Mouse (Mus musculus) Patski (cell line): ENCODE results near the gene Polr2j. TPM values are rescaled to one million over a fixed set of nuclear protein-coding genes. Genes with fewer than 3 reads are reported as not detected.
A peak's percentile ranks its signal among the peaks of the same experiment; 100 is the strongest.

Experiments
- ATAC-seq: fragments of 100-300 bp; one replicate; pipeline ENCODE4 v1.8.0; 2021
- CTCF ChIA-PET: fragments of 350-600 bp; sonication (Branson Sonifier 250); formaldehyde crosslinking; loops from one replicate; lab custom pipeline; 2022; ENCODE audit warnings: inconsistent platforms; lab: Charles Lee
- POLR2A ChIA-PET: fragments of 350-600 bp; sonication (Branson Sonifier 250); formaldehyde crosslinking; loops from one replicate; lab custom pipeline; 2022; ENCODE audit warnings: antibody characterized with exemption, inconsistent platforms; lab: Charles Lee
- DNase-seq: peaks from one replicate; pipeline ENCODE4 v3.0.0-alpha.2; 2011; ENCODE audit warnings: low read depth, low spot score
- H3K27me3 ChIP-seq: fragments of 371-371 bp; one replicate; pipeline ENCODE4 v1.5.1; 2021
- CTCF ChIP-seq: fragments of 100-300 bp; IDR thresholded peaks from one replicate; pipeline ENCODE4 v1.5.1; 2021
- in situ Hi-C: fragments of 300-500 bp; cut with MboI; formaldehyde crosslinking; loops from 3 replicates; pipeline ENCODE4 v1.11.1; 2018; ENCODE audit warnings: low pct_unique_long_range_greater_than_20kb, mixed read lengths
- polyA plus RNA-seq: library from polyadenylated mRNA; unstranded; gene quantifications from one replicate; pipeline ENCODE4 v1.2.3, GENCODE M21; 2021

Polr2j gene
- polyA plus RNA-seq, 1 experiment from 2014 or later: 147 TPM

DNA sequence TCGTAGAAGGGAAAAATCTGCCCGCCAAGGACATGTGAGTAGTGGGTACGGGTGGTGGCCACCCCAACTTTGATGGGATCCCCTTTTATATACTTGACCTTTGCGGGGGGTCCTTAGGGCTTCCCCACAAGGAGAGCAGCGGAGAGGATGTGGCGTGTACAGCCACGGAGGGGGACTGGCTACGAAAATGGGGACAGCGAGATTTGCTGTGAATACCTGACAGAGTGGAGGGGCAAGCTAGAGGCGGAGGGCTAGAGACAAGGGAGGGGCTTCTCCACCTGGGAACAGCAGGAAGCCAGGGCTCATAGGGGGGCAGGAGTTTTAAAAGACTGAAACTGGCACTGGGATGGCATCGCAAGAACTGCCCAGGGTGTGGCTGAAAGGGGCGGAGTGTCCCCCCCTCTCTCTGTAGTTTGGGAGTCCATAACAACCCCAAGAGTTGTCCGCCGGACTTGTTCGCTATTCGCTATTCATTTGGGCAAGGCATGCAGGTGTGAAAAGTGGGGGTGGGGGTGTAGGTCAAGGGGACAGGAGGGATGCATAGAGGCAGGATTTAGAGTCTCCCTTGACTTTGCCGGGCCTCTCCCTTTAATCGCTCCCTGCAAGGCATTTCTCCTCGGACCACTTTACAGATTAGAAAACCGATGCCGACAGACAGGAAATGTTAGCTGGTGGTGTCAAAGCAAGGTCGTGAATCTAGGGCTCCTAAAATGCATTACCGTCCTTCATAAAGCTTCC is 32.1 kb upstream of the Polr2j start:
- no peaks in the 10 kb centered on the region for H3K27me3 ChIP-seq
- in situ Hi-C loops: no loop called here
- no peak for TF ChIP-seq CTCF
- POLR2A ChIA-PET: interaction anchor here (0.6 kb wide), 1 partner anchor 71 kb away, joined by 3 read pairs; no protein-coding TSS in a partner anchor
- CTCF ChIA-PET: no interaction called here
- peak; percentile 19 for ATAC-seq
- DNase-seq: no peak

DNA sequence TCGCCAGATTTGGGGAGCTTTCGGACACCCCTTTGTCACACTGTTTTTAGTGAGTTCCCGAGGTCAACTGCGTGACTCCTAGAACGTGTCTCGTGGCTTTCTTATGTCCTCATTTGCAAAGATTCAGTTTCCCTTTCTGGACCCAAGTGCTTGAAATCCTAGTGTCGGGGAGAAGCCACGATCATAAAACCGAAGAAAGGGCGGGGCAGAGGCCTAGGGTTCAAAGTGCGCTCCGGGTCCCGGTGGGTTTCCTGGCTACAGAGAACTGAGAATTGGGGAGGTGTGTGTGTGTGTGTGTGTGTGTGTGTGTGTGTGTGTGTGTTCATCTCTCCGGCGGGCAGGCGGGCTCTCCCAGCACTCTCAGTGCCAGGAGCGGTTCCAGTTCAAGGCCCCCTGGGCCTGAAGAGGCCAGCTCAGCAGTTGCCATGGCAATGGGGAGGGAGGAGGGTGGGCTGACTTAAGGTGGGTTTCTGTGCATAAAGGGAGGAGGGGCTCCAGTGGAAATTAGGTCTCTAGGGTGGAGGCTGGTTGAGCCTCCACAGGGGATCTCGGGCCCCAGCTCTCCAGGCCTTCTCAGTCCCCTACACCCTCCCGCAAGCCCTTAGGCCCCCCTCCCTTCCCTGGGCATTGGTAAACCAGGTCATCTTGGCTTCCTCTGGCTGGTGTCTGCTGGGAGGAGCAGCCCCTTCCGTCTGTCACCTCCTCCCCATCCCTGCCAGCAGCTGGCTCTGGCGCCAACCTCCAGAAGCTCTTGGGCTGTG is 31.4 kb upstream of the Polr2j start:
- CTCF ChIA-PET: no interaction called here
- ATAC-seq (no peak), DNase-seq (no peak)
- no peaks in the 10 kb centered on the region for H3K27me3 ChIP-seq
- POLR2A ChIA-PET: interaction anchor here (0.6 kb wide), 1 partner anchor 70 kb away, joined by 3 read pairs; no protein-coding TSS in a partner anchor
- TF ChIP-seq CTCF: no peak
- in situ Hi-C loops: no loop called here

DNA sequence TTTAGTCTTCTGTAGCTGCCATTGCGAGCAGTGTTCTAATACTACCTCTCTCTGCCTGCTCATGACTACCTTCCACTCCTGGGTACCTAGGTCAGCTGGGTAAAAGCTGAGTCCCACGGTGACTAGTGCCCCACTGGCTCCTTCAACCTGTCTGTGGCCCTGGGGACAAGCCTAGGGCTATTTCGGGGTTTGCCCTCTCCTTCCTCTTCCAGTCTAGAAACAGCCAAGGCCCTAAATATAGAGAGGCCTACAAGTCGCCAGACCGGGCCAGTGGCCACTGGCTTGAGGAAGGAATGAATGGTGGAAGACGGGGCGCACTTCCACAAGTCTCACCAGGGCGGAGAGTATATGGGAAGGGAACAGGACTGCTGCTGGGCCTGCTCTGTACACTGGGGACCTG is 30.1 kb upstream of the Polr2j start:
- CTCF ChIA-PET: no interaction called here
- ATAC-seq (no peak), DNase-seq (no peak)
- in situ Hi-C loops: no loop called here
- no peaks in the 10 kb centered on the region for H3K27me3 ChIP-seq
- POLR2A ChIA-PET: no interaction called here
- no peak for TF ChIP-seq CTCF

DNA sequence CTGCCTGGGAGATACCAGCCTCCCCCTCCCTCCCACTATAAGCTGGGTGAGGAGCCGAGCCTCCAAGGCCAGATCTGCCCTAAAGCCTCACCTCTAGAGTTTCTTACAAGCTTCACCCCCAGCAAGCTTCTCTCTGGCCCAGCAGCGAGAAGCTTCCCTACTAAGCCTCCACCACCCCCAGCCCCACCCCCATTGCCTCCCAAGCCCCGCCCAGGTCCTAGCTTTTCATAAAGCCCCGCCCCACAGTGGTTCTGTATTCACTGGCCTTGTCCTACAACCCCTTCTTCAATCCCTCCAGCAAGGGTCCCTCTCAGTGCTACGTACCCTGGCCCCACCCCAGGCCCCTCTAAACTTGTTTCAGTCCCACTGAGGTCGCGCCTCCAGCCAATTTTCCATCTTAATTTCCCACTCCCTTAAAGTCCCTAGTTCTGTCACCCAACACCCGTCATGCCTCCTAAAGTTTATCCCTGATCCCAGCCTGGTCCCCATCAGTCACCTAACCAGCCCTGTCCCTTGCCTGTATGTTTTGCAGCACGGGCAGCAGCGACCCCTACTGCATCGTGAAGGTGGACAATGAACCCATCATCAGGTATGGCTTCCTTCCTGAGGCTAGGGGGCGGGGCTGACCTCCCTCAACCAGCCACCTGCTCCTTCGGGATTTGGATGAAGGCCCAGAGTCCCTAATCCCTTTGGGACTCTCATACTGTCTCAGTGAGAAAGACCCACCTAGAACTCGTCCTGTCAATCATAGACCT is 27.4 kb upstream of the Polr2j start:
- ChIA-PET POLR2A (interaction anchor here (0.6 kb wide), 1 partner anchor 36 kb away, joined by 4 read pairs; no protein-coding TSS in a partner anchor), CTCF (interaction anchor here (1.2 kb wide), 1 partner anchor 27 kb away, joined by 3 read pairs; no protein-coding TSS in a partner anchor)
- no peak for TF ChIP-seq CTCF
- DNase-seq: no peak
- in situ Hi-C loops: no loop called here
- no peak for ATAC-seq
- H3K27me3 ChIP-seq: no peaks in the 10 kb centered on the region

DNA sequence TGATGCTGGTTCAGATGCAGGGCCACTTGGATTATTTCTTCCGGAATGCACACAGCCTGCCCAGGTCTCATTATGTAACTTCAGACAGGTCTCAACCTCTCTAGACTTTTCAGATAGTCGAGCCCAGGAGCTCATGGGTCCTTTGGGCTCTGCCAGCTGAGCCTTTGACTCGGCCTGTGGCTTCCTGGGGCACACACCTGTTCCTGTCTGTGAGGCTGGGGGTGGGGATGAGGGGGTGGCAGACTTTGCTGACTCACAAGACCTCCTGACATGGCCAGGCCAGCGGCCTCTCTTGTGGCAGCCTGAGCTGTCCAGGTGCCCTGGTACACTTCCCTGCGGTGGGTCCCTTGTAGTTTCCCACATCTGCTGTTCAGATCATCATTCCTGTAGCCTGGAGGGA is 24.5 kb upstream of the Polr2j start:
- no peaks in the 10 kb centered on the region for H3K27me3 ChIP-seq
- ChIA-PET CTCF (interaction anchor here (1.3 kb wide), 1 partner anchor 12 kb away, joined by 4 read pairs; no protein-coding TSS in a partner anchor), POLR2A (no interaction called here)
- ATAC-seq: no peak
- in situ Hi-C loops: no loop called here
- DNase-seq: no peak
- TF ChIP-seq CTCF: no peak

DNA sequence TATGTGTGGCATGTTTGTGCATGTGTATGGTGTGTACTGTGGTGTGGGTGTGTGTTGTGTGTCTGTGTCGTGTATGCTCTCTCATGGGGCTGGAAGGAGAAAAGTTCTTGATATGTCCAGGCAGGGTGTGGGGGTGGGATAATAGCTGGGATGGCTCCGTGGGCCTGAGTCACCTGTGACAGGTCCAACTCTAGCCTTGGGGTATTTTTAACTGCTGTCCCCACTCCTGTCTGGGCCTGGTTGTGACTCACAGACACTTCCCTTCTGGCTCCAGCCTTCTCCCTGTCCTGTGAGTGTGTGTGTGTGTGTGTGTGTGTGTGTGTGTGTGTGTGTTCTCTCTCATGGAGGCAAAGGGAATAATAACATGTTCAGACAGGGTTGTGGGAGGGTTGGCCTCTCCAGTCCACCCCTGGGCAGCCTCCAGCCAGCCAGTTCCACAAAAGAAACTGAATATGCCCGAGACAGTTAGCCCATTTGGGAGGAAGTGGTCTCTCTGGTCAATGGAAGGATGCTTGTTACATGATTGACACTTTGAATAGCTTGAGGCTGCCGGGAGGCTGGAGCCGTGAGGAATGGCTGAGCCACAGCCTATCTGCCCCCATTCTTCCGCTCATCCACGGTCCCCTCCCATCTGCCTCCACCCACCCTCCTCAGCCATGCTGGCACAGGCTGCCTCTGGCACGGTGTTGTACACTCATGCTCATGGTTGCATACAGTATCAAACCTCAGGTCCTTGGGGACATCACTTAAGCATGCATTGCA is 22.0 kb upstream of the Polr2j start:
- in situ Hi-C loops: no loop called here
- DNase-seq: no peak
- no peak for ATAC-seq
- H3K27me3 ChIP-seq: no peaks in the 10 kb centered on the region
- CTCF ChIA-PET: interaction anchor here (1.2 kb wide), 1 partner anchor 10 kb away, joined by 3 read pairs; no protein-coding TSS in a partner anchor
- POLR2A ChIA-PET: no interaction called here
- no peak for TF ChIP-seq CTCF

DNA sequence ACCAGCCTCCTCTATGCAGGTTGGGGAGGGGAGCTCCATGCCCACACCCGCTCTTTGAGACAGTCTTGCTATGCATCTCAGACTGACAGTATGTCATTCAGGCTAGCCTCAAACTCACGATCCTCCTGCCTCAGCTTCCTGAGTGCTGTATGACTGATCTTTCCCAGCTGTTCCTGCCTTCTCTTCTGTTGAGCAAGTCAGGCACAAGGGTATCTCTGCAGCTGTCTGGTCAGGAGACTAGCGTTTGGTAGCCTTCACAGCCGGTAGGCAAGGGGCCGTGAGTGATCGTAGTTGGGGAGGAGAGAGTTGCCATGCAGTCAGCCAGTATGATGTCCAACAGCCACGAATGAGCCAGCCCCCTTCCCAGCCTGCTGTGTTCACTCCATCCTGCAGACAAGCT is 21.3 kb upstream of the Polr2j start:
- ChIA-PET CTCF (interaction anchor here (1.2 kb wide), 1 partner anchor 10 kb away, joined by 3 read pairs; no protein-coding TSS in a partner anchor), POLR2A (interaction anchor here (0.5 kb wide), 1 partner anchor 132 kb away, joined by 5 read pairs; no protein-coding TSS in a partner anchor)
- TF ChIP-seq CTCF: no peak
- DNase-seq (no peak), ATAC-seq (no peak)
- H3K27me3 ChIP-seq: no peaks in the 10 kb centered on the region
- in situ Hi-C loops: no loop called here

DNA sequence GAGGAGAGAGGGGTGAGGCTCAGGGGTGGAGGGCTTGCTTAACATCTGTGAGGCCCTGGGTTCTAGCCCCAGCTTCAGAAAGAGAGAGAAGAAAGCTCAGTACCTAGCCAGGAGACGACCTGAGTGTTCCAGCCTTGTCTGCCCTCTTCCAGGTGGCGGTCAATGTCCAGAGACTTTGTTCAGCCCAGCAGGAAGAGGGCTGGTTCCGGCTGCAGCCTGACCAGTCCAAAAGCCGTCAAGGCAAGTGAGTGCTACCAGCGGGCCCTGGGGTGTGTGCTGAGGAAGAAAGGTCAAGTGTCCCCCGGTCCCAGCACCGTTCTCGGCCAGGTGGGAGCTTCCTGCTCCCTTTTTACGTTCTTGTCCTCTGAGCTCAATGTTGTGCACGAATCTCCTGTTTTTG is 17.9 kb upstream of the Polr2j start:
- ATAC-seq (no peak), DNase-seq (no peak)
- TF ChIP-seq CTCF: no peak
- H3K27me3 ChIP-seq: no peaks in the 10 kb centered on the region
- ChIA-PET CTCF (no interaction called here), POLR2A (no interaction called here)
- in situ Hi-C loops: no loop called here

DNA sequence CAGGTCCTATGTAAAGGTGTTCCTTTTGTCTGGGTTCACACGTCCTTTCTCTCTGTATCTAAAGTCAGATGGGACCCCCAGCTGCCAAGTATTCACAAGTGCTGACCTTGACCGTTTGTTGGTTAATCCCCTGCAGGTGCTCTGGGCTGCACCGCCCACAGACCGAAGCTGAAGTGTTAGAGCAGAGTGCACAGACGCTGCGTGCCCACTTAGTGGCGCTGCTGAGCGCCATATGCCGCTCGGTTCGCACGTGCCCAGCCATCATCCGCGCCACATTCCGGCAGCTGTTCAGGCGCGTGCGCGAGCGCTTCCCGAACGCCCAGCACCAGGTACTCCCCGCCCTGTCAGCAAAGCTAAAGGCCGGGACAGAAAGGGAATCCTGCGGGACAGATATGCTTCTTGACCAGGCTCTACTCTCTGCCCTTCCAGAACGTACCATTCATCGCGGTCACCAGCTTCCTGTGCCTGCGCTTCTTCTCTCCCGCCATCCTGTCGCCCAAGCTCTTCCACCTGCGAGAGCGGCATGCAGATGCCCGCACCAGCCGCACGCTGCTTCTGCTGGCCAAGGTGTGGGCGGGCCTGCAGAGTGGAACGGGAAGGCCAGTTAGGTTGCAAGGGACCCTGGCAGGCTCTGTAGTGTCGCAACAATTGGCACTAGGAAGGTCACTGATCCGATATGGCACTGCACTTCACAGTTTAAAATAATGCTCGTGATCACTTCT is 14.2 kb upstream of the Polr2j start:
- no peaks in the 10 kb centered on the region for H3K27me3 ChIP-seq
- ChIA-PET CTCF (interaction anchor here (0.8 to 4.7 kb wide), 3 partner anchors 10 to 23 kb away, joined by 3 to 18 read pairs (median 4); partner anchors contain the start of gene Polr2j), POLR2A (no interaction called here)
- no peak for ATAC-seq
- no peak for DNase-seq
- in situ Hi-C loops: no loop called here
- TF ChIP-seq CTCF: no peak
